In genomic region chr7:104167105-104167504, GRCm38 (mm10) we compare ENCODE assay signal across 21 mouse cellular contexts. TPM values are rescaled to one million over a fixed set of nuclear protein-coding genes. Genes with fewer than 3 reads are reported as not detected.
DNase-seq lines count a peak whose midpoint lies in the region; ATAC-seq and TF ChIP-seq lines count a peak whose summit lies in the region.
"Had no signal": no experiment of that assay in that cellular context is flagged by ENCODE, and none has a peak within 500 bp of the region (broad histone marks: within the 10 kb centered on the region; RNA-seq: fewer than 3 reads in every experiment).

No protein-coding gene starts in this region.

- no peaks in the 10 kb centered on the region for H3K27me3 ChIP-seq in kidney, postnatal 0 days (ENCODE audit: insufficient read depth, low read length)
- H3K27me3 ChIP-seq in CH12.LX (replicated peaks) = no peaks in the 10 kb centered on the region
- H3K27me3 ChIP-seq in splenic B cell, adult 2 months (ENCODE audit: control insufficient read depth, insufficient read depth, low read length, poor library complexity, severe bottlenecking) = no peaks in the 10 kb centered on the region
- no peaks in the 10 kb centered on the region for H3K27me3 ChIP-seq in kidney, adult 2 months (replicated peaks; ENCODE audit: control insufficient read depth, insufficient read depth, low read length)
- H3K27me3 ChIP-seq: neural tube, embryonic 12.5 days had no signal

- no peak overlapping the region for H3K27ac ChIP-seq in kidney, postnatal 0 days
- H3K27ac ChIP-seq in CH12.LX (ENCODE audit: insufficient read depth, low read depth) = no peak overlapping the region
- H3K27ac ChIP-seq in kidney, adult 2 months (ENCODE audit: insufficient read depth, low read depth, low read length) = no peak overlapping the region
- H3K27ac ChIP-seq: neural tube, embryonic 12.5 days had no signal

- no peak overlapping the region for H3K4me2 ChIP-seq in kidney, postnatal 0 days (ENCODE audit: low read length)
- H3K4me2 ChIP-seq in CH12.LX (ENCODE audit: insufficient read depth, low read depth, poor library complexity, severe bottlenecking) = no peak overlapping the region
- H3K4me2 ChIP-seq: neural tube, embryonic 12.5 days had no signal

- dilution Hi-C loops in CH12.LX (cut with MboI; ENCODE audit: extremely low pct_ligation_motif_present, extremely low pct_unique_long_range_greater_than_20kb, low sequenced_read_pairs) = no loop called here

- no peak overlapping the region for H3K4me3 ChIP-seq in kidney, postnatal 0 days (replicated peaks; ENCODE audit: low read depth, low read length)
- no peak overlapping the region for H3K4me3 ChIP-seq in CH12.LX (replicated peaks in 1 of 3; ENCODE audit: low read depth in 2 of 3, low read length in 2 of 3, poor library complexity in 1 of 3)
- no peak overlapping the region for H3K4me3 ChIP-seq in kidney, adult 2 months (ENCODE audit: insufficient read depth, low read depth, low read length)
- H3K4me3 ChIP-seq: neural tube, embryonic 12.5 days had no signal

- peak; percentile 0 for DNase-seq in kidney, postnatal 0 days (ENCODE audit: low spot score)
- no peak for DNase-seq in kidney, adult 9 months
- peak; percentile 39 for DNase-seq in CH12.LX (ENCODE audit: extremely low read depth)
- DNase-seq in splenic B cell, adult 2 months (ENCODE audit: low read depth, low spot score) = peak; percentile 27
- no peak for DNase-seq in testis, postnatal 14 days (ENCODE audit: low spot score)
- DNase-seq in testis, postnatal 10 days (ENCODE audit: low spot score) = no peak
- no peak for DNase-seq in kidney, adult 2 months
- DNase-seq: B cell, adult 2 months; cerebellum, adult 2 months; heart, postnatal 14 days; kidney, postnatal 25 days; layer of hippocampus, postnatal 36 days; lung, postnatal 14 days; midbrain, embryonic 14.5 days had no signal

- TF ChIP-seq EP300 in CH12.LX (IDR thresholded peaks at IDR 0.05; ENCODE audit: low read length) = no peak

- ATAC-seq in kidney, postnatal 0 days (replicated peaks; ENCODE audit: low FRiP score, low read depth) = no peak
- peak; percentile 12 to 23 for ATAC-seq in hematopoietic stem cell, adult 5-6 weeks (replicated peaks in 1 of 2; ENCODE audit: insufficient read depth in 1 of 2, low FRiP score in 2 of 2, low TSS enrichment in 1 of 2, low read depth in 1 of 2, poor library complexity in 2 of 2, severe bottlenecking in 2 of 2)
- ATAC-seq: forebrain, embryonic 14.5 days had no signal

- no peak overlapping the region for H3K9ac ChIP-seq in kidney, postnatal 0 days (ENCODE audit: low read depth, low read length)
- no peak overlapping the region for H3K9ac ChIP-seq in CH12.LX (ENCODE audit: insufficient read depth, low read depth)
- H3K9ac ChIP-seq: neural tube, embryonic 12.5 days had no signal

- H3K4me1 ChIP-seq in kidney, postnatal 0 days (replicated peaks; ENCODE audit: insufficient read depth, low read length) = no peaks in the 10 kb centered on the region
- peaks cover 0 to 6% of the 10 kb centered on the region in 2 experiments; a peak in 1 of 4 replicates for H3K4me1 ChIP-seq in CH12.LX (ENCODE audit: control insufficient read depth in 1 of 2, insufficient read depth in 2 of 2)
- no peaks in the 10 kb centered on the region for H3K4me1 ChIP-seq in kidney, adult 2 months (ENCODE audit: control insufficient read depth, insufficient read depth, low read length)
- H3K4me1 ChIP-seq: neural tube, embryonic 12.5 days had no signal

- H3K79me2 ChIP-seq in CH12.LX (replicated peaks; ENCODE audit: control insufficient read depth, extremely low read depth, insufficient read depth, poor library complexity, severe bottlenecking) = no peaks in the 10 kb centered on the region

- TF ChIP-seq RAD21 in CH12.LX (IDR thresholded peaks at IDR 0.05; ENCODE audit: low read depth, low read length) = peak; percentile 65

- TF ChIP-seq CTCF in kidney, postnatal 0 days (IDR thresholded peaks at IDR 0.05; ENCODE audit: low read depth) = peak; percentile 31; the same call in 1 of the 2 replicates
- peak; percentile 9 to 61; a peak in 2 of 4 replicates for TF ChIP-seq CTCF in CH12.LX (conservative IDR thresholded peaks at IDR 0.05 in 1 of 2, IDR thresholded peaks at IDR 0.05 in 1 of 2; ENCODE audit: low read depth in 2 of 2, low read length in 2 of 2)
- no peak for TF ChIP-seq CTCF in kidney, adult 2 months (conservative IDR thresholded peaks at IDR 0.05; ENCODE audit: insufficient read depth, insufficient read length, low read depth, low read length)

- in situ Hi-C loops in CH12.LX (cut with MboI; ENCODE audit: low pct_ligation_motif_present, low pct_unique_long_range_greater_than_20kb, low sequenced_read_pairs) = no loop called here

- H3K36me3 ChIP-seq in kidney, postnatal 0 days (ENCODE audit: insufficient read depth, low read length) = no peaks in the 10 kb centered on the region
- no peaks in the 10 kb centered on the region for H3K36me3 ChIP-seq in CH12.LX (replicated peaks in 1 of 2; ENCODE audit: control insufficient read depth in 1 of 2, insufficient read depth in 1 of 2, low read length in 1 of 2)
- H3K36me3 ChIP-seq in splenic B cell, adult 2 months (ENCODE audit: control insufficient read depth, insufficient read depth, low read length, poor library complexity, severe bottlenecking) = no peaks in the 10 kb centered on the region
- no peaks in the 10 kb centered on the region for H3K36me3 ChIP-seq in kidney, adult 2 months (ENCODE audit: control insufficient read depth, insufficient read depth, low read length)
- H3K36me3 ChIP-seq: neural tube, embryonic 12.5 days had no signal

- no peak for TF ChIP-seq POLR2A in CH12.LX (IDR thresholded peaks at IDR 0.05; ENCODE audit: low read depth, low read length)
- TF ChIP-seq POLR2A in kidney, adult 2 months (IDR thresholded peaks at IDR 0.05; ENCODE audit: low read depth, low read length) = no peak

- whole genome bisulfite sequencing in kidney, postnatal 0 days = 83% methylated on average over 6 of the region's 6 CpGs
- WGBS in kidney, adult 2 months = 79% methylated on average over 6 of the region's 6 CpGs

- no peaks in the 10 kb centered on the region for H3K9me3 ChIP-seq in kidney, postnatal 0 days (replicated peaks; ENCODE audit: low read length)
- no peaks in the 10 kb centered on the region for H3K9me3 ChIP-seq in CH12.LX (replicated peaks; ENCODE audit: low read length)
- H3K9me3 ChIP-seq: neural tube, embryonic 12.5 days had no signal

TF ChIP-seq in CH12.LX, 34 proteins besides CTCF, POLR2A, EP300 and RAD21:
- TF ChIP-seq ZKSCAN1 (IDR thresholded peaks at IDR 0.05; ENCODE audit: borderline replicate concordance, low read depth, low read length) (no peak), JUND (conservative IDR thresholded peaks at IDR 0.05; ENCODE audit: low read depth, low read length) (no peak), RCOR1 (conservative IDR thresholded peaks at IDR 0.05; ENCODE audit: low read depth, low read length) (no peak), NELFE (IDR thresholded peaks at IDR 0.05; ENCODE audit: low read depth, low read length) (no peak), SMC3 (IDR thresholded peaks at IDR 0.05; ENCODE audit: low read depth, low read length) (peak; percentile 45), E2F4 (IDR thresholded peaks at IDR 0.05; ENCODE audit: insufficient replicate concordance, low read depth, low read length) (no peak), USF1 (IDR thresholded peaks at IDR 0.05; ENCODE audit: low read depth, low read length) (no peak)

RNA-seq across cellular contexts. Expression of gene Olfm5, which starts 2.5 kb away (rescaled TPM):
- polyA plus RNA-seq in kidney, postnatal 0 days (2015; fragmentation: Nextera tagmentation; extraction: Ambion mirVana) = not detected in 2 replicates
- not detected in 2 replicates for total RNA-seq in CH12.LX (2012; rRNA removed)
- not detected in 2 replicates for total RNA-seq in CH12.LX (2014; rRNA removed)
- polyA plus RNA-seq in CH12.LX (2012; ENCODE audit: insufficient read length, low read depth) = not detected in 2 replicates
- total RNA-seq in hematopoietic stem cell, adult 5-6 weeks (2017) = 2.5 TPM in 1 of 2 replicates, not detected in the other
- polyA plus RNA-seq in kidney, adult 2 months (2012; rRNA removed) = not detected in 2 replicates
- total RNA-seq: gastrocnemius, adult 18-20 months; heart, adult 8-10 months; heart, postnatal 14 days; layer of hippocampus, postnatal 36 days had no signal
- polyA plus RNA-seq: forebrain, embryonic 14.5 days; limb, embryonic 11.5 days; midbrain, embryonic 14.5 days; neural tube, embryonic 12.5 days; testis, adult 2 months had no signal

RNA-seq across cellular contexts. Expression of gene Olfr648, which starts 16.1 kb away (rescaled TPM):
- polyA plus RNA-seq in kidney, postnatal 0 days (2015; fragmentation: Nextera tagmentation; extraction: Ambion mirVana) = 0.05 and 0.06 TPM in 2 replicates
- total RNA-seq in CH12.LX (2012; rRNA removed) (not detected in 2 replicates), CH12.LX (2014; rRNA removed) (not detected in 2 replicates)
- polyA plus RNA-seq in CH12.LX (2012; ENCODE audit: insufficient read length, low read depth) = not detected in 2 replicates
- total RNA-seq in hematopoietic stem cell, adult 5-6 weeks (2017) = not detected in 2 replicates
- polyA plus RNA-seq in kidney, adult 2 months (2012; rRNA removed) = not detected in 2 replicates
- total RNA-seq: gastrocnemius, adult 18-20 months; heart, adult 8-10 months; heart, postnatal 14 days had no signal

RNA-seq across cellular contexts. Expression of gene Ubqlnl, which starts 16.7 kb away (rescaled TPM):
- polyA plus RNA-seq in kidney, postnatal 0 days (2015; fragmentation: Nextera tagmentation; extraction: Ambion mirVana) = not detected in 2 replicates
- total RNA-seq in CH12.LX (2012; rRNA removed) (not detected in 2 replicates), CH12.LX (2014; rRNA removed) (not detected in 2 replicates)
- not detected in 2 replicates for polyA plus RNA-seq in CH12.LX (2012; ENCODE audit: insufficient read length, low read depth)
- total RNA-seq in hematopoietic stem cell, adult 5-6 weeks (2017) = 0.05 TPM in 1 of 2 replicates, not detected in the other
- polyA plus RNA-seq in kidney, adult 2 months (2012; rRNA removed) = 0.18 TPM in 1 of 2 replicates, not detected in the other
- total RNA-seq: gastrocnemius, adult 18-20 months; heart, adult 8-10 months; heart, postnatal 14 days; layer of hippocampus, postnatal 36 days had no signal
- polyA plus RNA-seq: cerebellum, adult 2 months; forebrain, embryonic 14.5 days; limb, embryonic 11.5 days; midbrain, embryonic 14.5 days; neural tube, embryonic 12.5 days had no signal

RNA-seq across cellular contexts. Expression of gene Ubqln3, which starts 24.0 kb away (rescaled TPM):
- not detected in 2 replicates for polyA plus RNA-seq in kidney, postnatal 0 days (2015; fragmentation: Nextera tagmentation; extraction: Ambion mirVana)
- total RNA-seq in CH12.LX (2012; rRNA removed) = not detected in 2 replicates
- total RNA-seq in CH12.LX (2014; rRNA removed) = not detected in 2 replicates
- polyA plus RNA-seq in CH12.LX (2012; ENCODE audit: insufficient read length, low read depth) = not detected in 2 replicates
- 0.13 and 0.30 TPM in 2 replicates for total RNA-seq in hematopoietic stem cell, adult 5-6 weeks (2017)
- polyA plus RNA-seq in kidney, adult 2 months (2012; rRNA removed) = 0.07 and 0.09 TPM in 2 replicates
- total RNA-seq: gastrocnemius, adult 18-20 months; heart, adult 8-10 months; heart, postnatal 14 days; layer of hippocampus, postnatal 36 days had no signal
- polyA plus RNA-seq: cerebellum, adult 2 months; forebrain, embryonic 14.5 days; limb, embryonic 11.5 days; midbrain, embryonic 14.5 days; neural tube, embryonic 12.5 days had no signal

RNA-seq across cellular contexts. Expression of gene Olfr649, which starts 28.7 kb away (rescaled TPM):
- polyA plus RNA-seq in kidney, postnatal 0 days (2015; fragmentation: Nextera tagmentation; extraction: Ambion mirVana) = not detected in 2 replicates
- total RNA-seq in CH12.LX (2012; rRNA removed) (not detected in 2 replicates), CH12.LX (2014; rRNA removed) (not detected in 2 replicates)
- not detected in 2 replicates for polyA plus RNA-seq in CH12.LX (2012; ENCODE audit: insufficient read length, low read depth)
- total RNA-seq in hematopoietic stem cell, adult 5-6 weeks (2017) = not detected in 2 replicates
- polyA plus RNA-seq in kidney, adult 2 months (2012; rRNA removed) = not detected in 2 replicates
- total RNA-seq: gastrocnemius, adult 18-20 months; heart, adult 8-10 months; heart, postnatal 14 days; layer of hippocampus, postnatal 36 days had no signal
- polyA plus RNA-seq: cerebellum, adult 2 months; forebrain, embryonic 14.5 days; limb, embryonic 11.5 days; midbrain, embryonic 14.5 days; neural tube, embryonic 12.5 days; testis, adult 2 months had no signal

Comparison
In these comparisons a context has a peak if more than half of its experiments do, and no peak if none do; other contexts are left out.
1. DNase-seq: peak in kidney, postnatal 0 days (single experiment), CH12.LX (single experiment) and splenic B cell, adult 2 months (single experiment); none in kidney, adult 9 months (single experiment), testis, postnatal 14 days (single experiment), testis, postnatal 10 days (single experiment) and kidney, adult 2 months (single experiment).